Mouse (Mus musculus): ENCODE results near the gene Lrp6.

GRCm38 (mm10) chr6:134461175-134461574, 105.6 kb downstream of the Lrp6 start:
- TF ChIP-seq CTCF (IDR thresholded peaks at IDR 0.05; ENCODE audit: insufficient read depth, low read length) (no peak), POLR2A (IDR thresholded peaks at IDR 0.05; ENCODE audit: borderline replicate concordance, extremely low read depth, low read depth, low read length) (no peak)

Data from lung, adult 2 months (tissue).